Mouse (Mus musculus) adrenal gland, postnatal 10 days (tissue): ENCODE results near the gene Klrb1b. TPM values are rescaled to one million over a fixed set of nuclear protein-coding genes. Genes with fewer than 3 reads are reported as not detected.

ENCODE experiments used
- total RNA-seq, 2 experiments: library from RNA; stranded (reverse); gene quantifications; 2 replicates each; pipeline ENCODE4 v1.2.3; 2021

The Klrb1b gene
- total RNA-seq, 2 experiments from 2014 or later: 0.33 to 0.72 TPM

Other genes starting within 250 kb of the Klrb1b start
- 1 to 10 TPM; 1.1 to 1.7 TPM for gene A2ml1, start 244.7 kb downstream of the Klrb1b start, total RNA-seq
- under 1 TPM in 1 of 2 experiments, not detected in 1; 0.30 TPM for gene Klrb1a, start 202.8 kb downstream of the Klrb1b start, total RNA-seq
- gene Clec2h, start 163.9 kb downstream of the Klrb1b start, total RNA-seq: 1 to 10 TPM; 3.6 to 6.0 TPM
- not detected for gene Klrb1, start 103.3 kb downstream of the Klrb1b start, total RNA-seq
- under 1 TPM; 0.54 to 0.55 TPM for gene Klrb1c, start 37.1 kb downstream of the Klrb1b start, total RNA-seq
- gene Gm44511, start within 50 bp of the Klrb1b start, total RNA-seq: not detected
- under 1 TPM; 0.30 to 0.39 TPM for gene Clec2i, start 61.3 kb upstream of the Klrb1b start, total RNA-seq
- gene BC035044, start 64.8 kb upstream of the Klrb1b start, total RNA-seq: 1 to 10 TPM; 1.6 to 2.5 TPM
- 1 to 10 TPM; 4.5 to 6.2 TPM for gene Clec2g, start 108.0 kb upstream of the Klrb1b start, total RNA-seq
- gene Klrb1f, start 219.6 kb upstream of the Klrb1b start, total RNA-seq: under 1 TPM; 0.42 to 0.48 TPM